Mouse (Mus musculus): ENCODE measurements at regions not wholly inside any gene's neighbourhood (a gene's known extent, or its start where the extent isn't known, plus 50 kb on each side); places are given as distances from the start of the nearest gene placed in this dataset.
"Not testable (repeated sequence)": the region's sequence is repeated elsewhere in the genome, so short reads cannot be mapped to it uniquely, and the experiment has no call there.

GRCm38 (mm10) chr3:53792541-53792940, 52.3 kb upstream of the Gm10985 start:
- DNase-seq (ENCODE audit: low read depth, low spot score), result peak; percentile 61

GRCm38 (mm10) chr3:53789706-53790105, 55.2 kb upstream of the Gm10985 start:
- DNase-seq (ENCODE audit: low read depth, low spot score), result peak; percentile 77

GRCm38 (mm10) chr3:53785201-53785600, 59.7 kb upstream of the Gm10985 start:
- peak; percentile 51 for DNase-seq (ENCODE audit: low read depth, low spot score)

- DNase-seq (ENCODE audit: low read depth, low spot score), result no peak
Observed at GRCm38 (mm10) chr3:53776668-53777067, 68.2 kb upstream of the Gm10985 start.

GRCm38 (mm10) chr3:53767601-53768000, 77.3 kb upstream of the Gm10985 start:
- DNase-seq (ENCODE audit: low read depth, low spot score), result no peak

- DNase-seq (ENCODE audit: low read depth, low spot score), result no peak
Observed at GRCm38 (mm10) chr3:53763981-53764380, 80.9 kb upstream of the Gm10985 start.

- DNase-seq (ENCODE audit: low read depth, low spot score), result no peak
Observed at GRCm38 (mm10) chr3:53761514-53762075, 83.3 kb upstream of the Gm10985 start.

GRCm38 (mm10) chr3:53756115-53756853, 88.6 kb upstream of the Gm10985 start:
- no peak for DNase-seq (ENCODE audit: low read depth, low spot score)

- DNase-seq (ENCODE audit: low read depth, low spot score), result no peak
Observed at GRCm38 (mm10) chr3:53737161-53737560, 80.0 kb upstream of the Frem2 start.

GRCm38 (mm10) chr3:53735607-53736006, 78.5 kb upstream of the Frem2 start:
- DNase-seq (ENCODE audit: low read depth, low spot score), result not testable (repeated sequence)

GRCm38 (mm10) chr3:53735147-53735546, 78.0 kb upstream of the Frem2 start:
- no peak for DNase-seq (ENCODE audit: low read depth, low spot score)

- no peak for DNase-seq (ENCODE audit: low read depth, low spot score)
Observed at GRCm38 (mm10) chr3:53730440-53730839, 73.3 kb upstream of the Frem2 start.

- no peak for DNase-seq (ENCODE audit: low read depth, low spot score)
Observed at GRCm38 (mm10) chr3:53729810-53730209, 72.7 kb upstream of the Frem2 start.

- DNase-seq (ENCODE audit: low read depth, low spot score), result no peak
Observed at GRCm38 (mm10) chr3:53729131-53729530, 72.0 kb upstream of the Frem2 start.

- no peak for DNase-seq (ENCODE audit: low read depth, low spot score)
Observed at GRCm38 (mm10) chr3:53727737-53728136, 70.6 kb upstream of the Frem2 start.

- no peak for DNase-seq (ENCODE audit: low read depth, low spot score)
Observed at GRCm38 (mm10) chr3:53707101-53707500, 49.9 kb upstream of the Frem2 start.

Data from skeletal muscle tissue, adult 2 months (tissue).